8 mouse cellular contexts compared by ENCODE assay signal in genomic region chr4:134186268-134186667, GRCm38 (mm10). TPM values are rescaled to one million over a fixed set of nuclear protein-coding genes. Genes with fewer than 3 reads are reported as not detected.
A peak's percentile ranks its signal among the peaks of the same experiment; 100 is the strongest.
DNase-seq lines count a peak whose midpoint lies in the region; ATAC-seq and TF ChIP-seq lines count a peak whose summit lies in the region.

No protein-coding gene starts in this region.

- TF ChIP-seq EP300 in heart, postnatal 0 days (IDR thresholded peaks at IDR 0.05; ENCODE audit: low read depth) = no peak

- DNase-seq in kidney, postnatal 14 days = no peak
- peak; percentile 10 for DNase-seq in T-cell, adult 2 months (ENCODE audit: low spot score)
- no peak for DNase-seq in heart, postnatal 0 days (ENCODE audit: low spot score)
- no peak for DNase-seq in midbrain, embryonic 11.5 days (ENCODE audit: low spot score, missing footprints)
- DNase-seq in right cerebral cortex, postnatal 36 days (ENCODE audit: low spot score in 2 of 2) = no peak
- no peak for DNase-seq in left cerebral cortex, postnatal 10 days (ENCODE audit: extremely low spot score in 1 of 2, low spot score in 2 of 2)

- TF ChIP-seq CTCF in heart, postnatal 0 days (IDR thresholded peaks at IDR 0.05; ENCODE audit: low read depth) = no peak

- 1% methylated on average over 22 of the region's 22 CpGs for WGBS in kidney, embryonic 15.5 days
- WGBS in heart, postnatal 0 days = 1% methylated on average over 22 of the region's 22 CpGs
- WGBS in midbrain, embryonic 11.5 days = under 1% methylated on average over 22 of the region's 22 CpGs

- H3K4me2 ChIP-seq in kidney, embryonic 15.5 days = peak overlapping the region; percentile 95
- peak overlapping the region; percentile 98 for H3K4me2 ChIP-seq in heart, postnatal 0 days (ENCODE audit: low read depth, low read length)
- peak overlapping the region; percentile 82 for H3K4me2 ChIP-seq in midbrain, embryonic 11.5 days

- intact Hi-C loops in left cerebral cortex, postnatal 10 days (cut with DNase I) = no loop called here

- no peaks in the 10 kb centered on the region for H3K9me3 ChIP-seq in kidney, embryonic 15.5 days (replicated peaks)
- H3K9me3 ChIP-seq in heart, postnatal 0 days (replicated peaks; ENCODE audit: control insufficient read depth, low read length) = no peaks in the 10 kb centered on the region
- no peaks in the 10 kb centered on the region for H3K9me3 ChIP-seq in midbrain, embryonic 11.5 days (ENCODE audit: control insufficient read depth, low read length)

- H3K4me3 ChIP-seq in kidney, embryonic 15.5 days (replicated peaks) = peak overlapping the region; percentile 66
- peak overlapping the region; percentile 89 for H3K4me3 ChIP-seq in heart, postnatal 0 days (ENCODE audit: low read depth, low read length)
- peak overlapping the region; percentile 78 for H3K4me3 ChIP-seq in midbrain, embryonic 11.5 days (ENCODE audit: low read depth, low read length)

- H3K27ac ChIP-seq in kidney, embryonic 15.5 days = peak overlapping the region; percentile 90
- H3K27ac ChIP-seq in heart, postnatal 0 days (ENCODE audit: low read depth) = peak overlapping the region; percentile 90
- H3K27ac ChIP-seq in midbrain, embryonic 11.5 days (ENCODE audit: low read depth, low read length) = peak overlapping the region; percentile 48; the same call in 1 of the 2 replicates

- H3K4me1 ChIP-seq in kidney, embryonic 15.5 days = peaks cover 12% of the 10 kb centered on the region
- H3K4me1 ChIP-seq in heart, postnatal 0 days (ENCODE audit: control insufficient read depth, insufficient read depth) = peaks cover 17% of the 10 kb centered on the region
- H3K4me1 ChIP-seq in midbrain, embryonic 11.5 days (ENCODE audit: control insufficient read depth, insufficient read depth, low read length) = peaks cover 6% of the 10 kb centered on the region; the same call in 1 of the 2 replicates

- no peak; the same call in 1 of the 2 replicates for ATAC-seq in kidney, embryonic 15.5 days (replicated peaks; ENCODE audit: low FRiP score)
- ATAC-seq in heart, postnatal 0 days (ENCODE audit: insufficient read depth, low read depth) = no peak
- ATAC-seq in midbrain, embryonic 11.5 days (ENCODE audit: low FRiP score) = peak; percentile 1; the same call in 1 of the 2 replicates
- ATAC-seq in CD4-positive, CD25-positive, alpha-beta regulatory T cell, adult 4 months = no peak

- H3K27me3 ChIP-seq in kidney, embryonic 15.5 days = no peaks in the 10 kb centered on the region
- H3K27me3 ChIP-seq in heart, postnatal 0 days (ENCODE audit: control insufficient read depth, insufficient read depth, low read length) = no peaks in the 10 kb centered on the region
- no peaks in the 10 kb centered on the region for H3K27me3 ChIP-seq in midbrain, embryonic 11.5 days (ENCODE audit: control insufficient read depth, insufficient read depth, low read length)

- peak overlapping the region; percentile 71 for H3K9ac ChIP-seq in kidney, embryonic 15.5 days
- H3K9ac ChIP-seq in heart, postnatal 0 days (replicated peaks; ENCODE audit: low read depth, low read length) = peak overlapping the region; percentile 88
- H3K9ac ChIP-seq in midbrain, embryonic 11.5 days (ENCODE audit: low read length) = peak overlapping the region; percentile 83

- H3K36me3 ChIP-seq in kidney, embryonic 15.5 days = no peaks in the 10 kb centered on the region
- no peaks in the 10 kb centered on the region for H3K36me3 ChIP-seq in heart, postnatal 0 days (replicated peaks; ENCODE audit: control insufficient read depth, insufficient read depth, low read length)
- no peaks in the 10 kb centered on the region for H3K36me3 ChIP-seq in midbrain, embryonic 11.5 days (ENCODE audit: control insufficient read depth, insufficient read depth, low read length)

RNA-seq across cellular contexts. Expression of gene Cep85, which starts 0.6 kb away (rescaled TPM):
- 106 and 125 TPM in 2 replicates for polyA plus RNA-seq in kidney, embryonic 15.5 days (2015; fragmentation: Nextera tagmentation; extraction: Ambion mirVana)
- total RNA-seq in heart, postnatal 0 days (2014; rRNA removed; ENCODE audit: low replicate concordance) = 24.2 and 30.6 TPM in 2 replicates
- 27.4 and 29.7 TPM in 2 replicates for polyA plus RNA-seq in heart, postnatal 0 days (2015; fragmentation: Nextera tagmentation; extraction: Ambion mirVana)
- polyA plus RNA-seq in midbrain, embryonic 11.5 days (2014; fragmentation: Nextera tagmentation; extraction: Ambion mirVana) = 26.6 and 27.1 TPM in 2 replicates
- 100 to 1,000 TPM in 1 of 2 experiments, 10 to 100 TPM in 1; 72.5 to 166 TPM for polyA plus RNA-seq in CD4-positive, CD25-positive, alpha-beta regulatory T cell, adult 4 months (2017; shearing (Covaris generic))
- total RNA-seq in left cerebral cortex, postnatal 10 days (2021) = 10 to 100 TPM in 1 of 2 experiments, 1 to 10 TPM in 1; 9.2 to 10.9 TPM

RNA-seq across cellular contexts. Expression of gene Gm7534, which starts 16.5 kb away (rescaled TPM):
- polyA plus RNA-seq in kidney, embryonic 15.5 days (2015; fragmentation: Nextera tagmentation; extraction: Ambion mirVana) = 0.24 and 0.30 TPM in 2 replicates
- not detected in 2 replicates for total RNA-seq in heart, postnatal 0 days (2014; rRNA removed; ENCODE audit: low replicate concordance)
- not detected in 2 replicates for polyA plus RNA-seq in heart, postnatal 0 days (2015; fragmentation: Nextera tagmentation; extraction: Ambion mirVana)
- not detected in 2 replicates for polyA plus RNA-seq in midbrain, embryonic 11.5 days (2014; fragmentation: Nextera tagmentation; extraction: Ambion mirVana)
- polyA plus RNA-seq in CD4-positive, CD25-positive, alpha-beta regulatory T cell, adult 4 months (2017; shearing (Covaris generic)) = not detected
- not detected for total RNA-seq in left cerebral cortex, postnatal 10 days (2021)

RNA-seq across cellular contexts. Expression of gene Catsper4, which starts 40.9 kb away (rescaled TPM):
- polyA plus RNA-seq in kidney, embryonic 15.5 days (2015; fragmentation: Nextera tagmentation; extraction: Ambion mirVana) = 0.30 and 0.55 TPM in 2 replicates
- total RNA-seq in heart, postnatal 0 days (2014; rRNA removed; ENCODE audit: low replicate concordance) = not detected in 2 replicates
- polyA plus RNA-seq in heart, postnatal 0 days (2015; fragmentation: Nextera tagmentation; extraction: Ambion mirVana) = not detected in 2 replicates
- not detected in 2 replicates for polyA plus RNA-seq in midbrain, embryonic 11.5 days (2014; fragmentation: Nextera tagmentation; extraction: Ambion mirVana)
- not detected for polyA plus RNA-seq in CD4-positive, CD25-positive, alpha-beta regulatory T cell, adult 4 months (2017; shearing (Covaris generic))
- not detected for total RNA-seq in left cerebral cortex, postnatal 10 days (2021)

RNA-seq across cellular contexts. Expression of gene Cnksr1, which starts 51.9 kb away (rescaled TPM):
- polyA plus RNA-seq in kidney, embryonic 15.5 days (2015; fragmentation: Nextera tagmentation; extraction: Ambion mirVana) = 7.3 and 8.3 TPM in 2 replicates
- 0.69 and 5.1 TPM in 2 replicates for total RNA-seq in heart, postnatal 0 days (2014; rRNA removed; ENCODE audit: low replicate concordance)
- 0.66 and 0.77 TPM in 2 replicates for polyA plus RNA-seq in heart, postnatal 0 days (2015; fragmentation: Nextera tagmentation; extraction: Ambion mirVana)
- polyA plus RNA-seq in midbrain, embryonic 11.5 days (2014; fragmentation: Nextera tagmentation; extraction: Ambion mirVana) = 0.05 TPM in 1 of 2 replicates, not detected in the other
- not detected for polyA plus RNA-seq in CD4-positive, CD25-positive, alpha-beta regulatory T cell, adult 4 months (2017; shearing (Covaris generic))
- under 1 TPM; 0.24 to 0.61 TPM for total RNA-seq in left cerebral cortex, postnatal 10 days (2021)

RNA-seq across cellular contexts. Expression of gene E130218I03Rik, which starts 57.2 kb away (rescaled TPM):
- polyA plus RNA-seq in kidney, embryonic 15.5 days (2015; fragmentation: Nextera tagmentation; extraction: Ambion mirVana) = 0.26 and 0.68 TPM in 2 replicates
- total RNA-seq in heart, postnatal 0 days (2014; rRNA removed; ENCODE audit: low replicate concordance) = not detected in 2 replicates
- polyA plus RNA-seq in heart, postnatal 0 days (2015; fragmentation: Nextera tagmentation; extraction: Ambion mirVana) = 0.16 and 0.20 TPM in 2 replicates
- polyA plus RNA-seq in midbrain, embryonic 11.5 days (2014; fragmentation: Nextera tagmentation; extraction: Ambion mirVana) = 0.37 TPM in 1 of 2 replicates, not detected in the other
- 1 to 10 TPM in 1 of 2 experiments, not detected in 1; 3.7 TPM for polyA plus RNA-seq in CD4-positive, CD25-positive, alpha-beta regulatory T cell, adult 4 months (2017; shearing (Covaris generic))
- not detected for total RNA-seq in left cerebral cortex, postnatal 10 days (2021)
